Mouse (Mus musculus): ENCODE measurements around the gene Grm2.

GRCm38 (mm10) chr9:106643128-106643527, 12.8 kb downstream of the Grm2 start:
- no peak for TF ChIP-seq POLR2A (IDR thresholded peaks at IDR 0.05; ENCODE audit: low read depth, low read length)
- peak; percentile 75 for TF ChIP-seq CTCF (IDR thresholded peaks at IDR 0.05; ENCODE audit: borderline replicate concordance, insufficient read depth, low read length)
